Mouse (Mus musculus) cerebellum, adult 2 months (tissue): ENCODE measurements around the gene Egfl8. TPM values are rescaled to one million over a fixed set of nuclear protein-coding genes. Genes with fewer than 3 reads are reported as not detected.

Experiments used
- DNase-seq, 2 experiments: peaks; one replicate each; pipeline ENCODE4 v3.0.0; 2021
- H3K27ac ChIP-seq: fragments of 200-500 bp; 2 replicates; pipeline ENCODE4 v1.5.1; 2012; ENCODE audit warnings: low read length, control low read depth, inconsistent platforms; ENCODE audit not compliant: insufficient read depth
- H3K27me3 ChIP-seq: fragments of 200-500 bp; 2 replicates; pipeline ENCODE4 v1.6.1; 2012; ENCODE audit warnings: inconsistent platforms, mild to moderate bottlenecking, low read length, moderate library complexity; ENCODE audit not compliant: control insufficient read depth, insufficient read depth
- H3K4me1 ChIP-seq: fragments of 200-500 bp; 2 replicates; pipeline ENCODE4 v1.6.1; 2011; ENCODE audit warnings: low read length; ENCODE audit not compliant: control insufficient read depth, insufficient read depth
- H3K4me3 ChIP-seq: fragments of 200-500 bp; replicated peaks from 2 replicates; pipeline ENCODE3; 2011; ENCODE audit warnings: mild to moderate bottlenecking, low read depth, low read length, control low read depth; ENCODE audit not compliant: insufficient read depth
- CTCF ChIP-seq: fragments of 200-500 bp; IDR thresholded peaks from 2 replicates; pipeline ENCODE4 v1.5.1; 2011; ENCODE audit warnings: low read depth, mild to moderate bottlenecking, control low read depth, low read length, moderate library complexity, borderline replicate concordance; ENCODE audit not compliant: insufficient read depth
- POLR2A ChIP-seq: fragments of 200-500 bp; IDR thresholded peaks from 2 replicates; pipeline ENCODE4 v1.6.1; 2011; ENCODE audit warnings: low read length, control low read depth, borderline replicate concordance; ENCODE audit not compliant: insufficient read depth
- WGBS: fragments of 180-500 bp; shearing (Covaris S2); methylation state at CpG from one replicate; pipeline ENCODE4 v1.1.7; 2018; 5-methylcytosine and 5-hydroxymethylcytosine counted together
- polyA plus RNA-seq: library from polyadenylated mRNA; depleted of rRNA; stranded (reverse); fragments of >200 nt; gene quantifications from 2 replicates; pipeline ENCODE4 v1.2.3, GENCODE M21; 2012

The Egfl8 gene
- polyA plus RNA-seq, 1 experiment: 7.4 TPM

DNA sequence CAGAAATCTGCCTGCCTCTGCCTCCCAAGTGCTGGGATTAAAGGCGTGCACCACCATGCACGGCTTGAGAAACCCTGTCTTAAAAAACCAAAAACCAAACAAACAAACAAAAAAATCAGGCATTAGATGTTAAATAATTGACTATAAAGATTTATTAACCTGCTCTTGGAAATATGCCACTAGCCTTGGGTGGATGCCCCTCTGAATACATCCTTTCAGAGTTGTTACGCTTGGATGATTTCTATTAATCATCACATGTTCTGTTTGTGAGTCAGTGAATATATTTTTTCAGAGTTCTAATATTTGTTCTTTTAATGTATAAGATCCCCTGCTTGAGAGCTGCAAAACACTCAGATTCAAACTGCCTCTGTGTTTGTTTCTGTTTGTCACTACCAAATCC is 9.2 kb upstream of the Egfl8 start:
- Histone ChIP-seq H3K27ac (no peak overlapping the region), H3K4me1 (peaks cover 10% of the 10 kb centered on the region), H3K27me3 (no peaks in the 10 kb centered on the region), H3K4me3 (no peak overlapping the region)
- DNase-seq: no peak
- WGBS: 96% methylated on average over 3 of the region's 3 CpGs
- TF ChIP-seq CTCF (no peak), POLR2A (no peak)

DNA sequence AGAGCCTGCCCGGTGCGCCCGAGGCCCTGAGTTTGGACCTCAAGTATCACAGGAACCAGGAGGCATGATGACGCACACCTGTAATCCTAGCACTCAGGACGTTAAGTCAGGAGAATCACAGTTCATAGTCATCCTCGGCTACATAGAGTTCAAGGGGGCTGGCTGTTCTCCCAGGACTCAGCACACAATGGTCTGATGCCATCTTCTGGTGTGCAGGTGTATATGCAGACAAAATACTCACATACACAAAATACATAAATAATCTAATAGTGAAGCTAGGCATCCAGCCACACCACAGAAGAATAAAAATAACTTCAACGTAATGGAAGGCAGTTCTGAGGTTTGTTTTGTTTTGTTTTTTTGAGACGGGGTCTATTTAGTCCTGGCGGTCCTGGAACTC is 7.4 kb upstream of the Egfl8 start:
- no peak overlapping the region for H3K27ac ChIP-seq
- H3K27me3 ChIP-seq: no peaks in the 10 kb centered on the region
- no peak for TF ChIP-seq POLR2A
- 0 out of 2 replicates have a peak, but pooled peaks have one; percentile 13 for TF ChIP-seq CTCF
- no peak overlapping the region for H3K4me3 ChIP-seq
- peaks cover 10% of the 10 kb centered on the region for H3K4me1 ChIP-seq
- no peak for DNase-seq
- WGBS: 76% methylated on average over 9 of the region's 9 CpGs

DNA sequence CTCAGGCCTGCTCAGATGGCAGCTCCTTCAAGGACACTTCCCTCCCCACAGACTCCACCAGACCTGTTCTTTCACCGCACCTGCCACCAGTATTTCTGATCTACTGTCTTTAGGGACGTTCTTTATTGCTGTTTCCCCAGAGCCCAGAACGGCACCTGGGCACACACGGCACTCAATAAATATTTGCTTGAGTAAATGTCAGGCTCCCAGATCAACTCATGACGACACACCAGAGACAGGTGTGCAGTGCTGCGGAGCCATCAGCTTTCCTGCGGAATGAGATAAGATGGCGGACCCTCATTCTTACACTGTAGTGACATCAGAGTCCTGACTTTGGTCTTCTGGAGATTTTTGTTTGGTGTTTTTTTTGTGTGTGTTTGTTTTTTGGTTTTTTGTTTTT is 5.2 kb upstream of the Egfl8 start:
- Histone ChIP-seq H3K27ac (no peak overlapping the region), H3K4me3 (no peak overlapping the region), H3K4me1 (peaks cover 4% of the 10 kb centered on the region), H3K27me3 (no peaks in the 10 kb centered on the region)
- TF ChIP-seq POLR2A (no peak), CTCF (no peak)
- 92% methylated on average over 8 of the region's 8 CpGs for WGBS
- DNase-seq: no peak

DNA sequence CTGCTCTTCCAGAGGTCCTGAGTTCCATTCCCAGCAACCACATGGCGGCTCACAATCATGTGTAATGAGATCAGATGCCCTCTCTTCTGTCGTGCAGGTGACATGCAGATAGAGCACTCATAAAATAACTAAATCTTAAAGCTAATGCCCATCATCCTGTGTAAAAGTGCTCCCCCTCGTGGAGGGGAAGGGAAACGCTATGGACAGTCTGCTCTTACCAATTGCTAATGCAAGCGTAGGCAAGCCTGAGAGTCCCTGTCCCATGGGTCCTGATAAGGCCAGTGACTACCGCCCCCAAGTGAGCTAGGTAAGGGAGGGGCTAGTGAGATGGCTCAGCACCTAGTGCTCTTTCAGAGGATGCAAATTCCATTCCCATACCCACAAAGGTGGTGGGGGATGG is 3.2 kb upstream of the Egfl8 start:
- DNase-seq: peak; percentile 67 to 76
- peak; percentile 79 for TF ChIP-seq CTCF
- no peak for TF ChIP-seq POLR2A
- WGBS: 17% methylated on average over 6 of the region's 6 CpGs
- Histone ChIP-seq H3K27me3 (no peaks in the 10 kb centered on the region), H3K4me3 (no peak overlapping the region), H3K27ac (no peak overlapping the region), H3K4me1 (no peaks in the 10 kb centered on the region)

- peaks cover 15% of the 10 kb centered on the region for H3K4me1 ChIP-seq
- no peak overlapping the region for H3K4me3 ChIP-seq
- 70% methylated on average over 10 of the region's 10 CpGs for WGBS
- no peak for DNase-seq
- no peaks in the 10 kb centered on the region for H3K27me3 ChIP-seq
- TF ChIP-seq POLR2A (no peak), CTCF (no peak)
- no peak overlapping the region for H3K27ac ChIP-seq
These were observed 1.9 kb downstream of the Egfl8 start for GRCm38 (mm10) chr17:34613830-34614229.

- peaks cover 15% of the 10 kb centered on the region for H3K4me1 ChIP-seq
- no peak for TF ChIP-seq POLR2A
- no peak for TF ChIP-seq CTCF
- H3K4me3 ChIP-seq: no peak overlapping the region
- H3K27me3 ChIP-seq: no peaks in the 10 kb centered on the region
- 84% methylated on average over 11 of the region's 11 CpGs for WGBS
- no peak for DNase-seq
- no peak overlapping the region for H3K27ac ChIP-seq
These were observed 2.6 kb downstream of the Egfl8 start for GRCm38 (mm10) chr17:34613054-34613645.

DNA sequence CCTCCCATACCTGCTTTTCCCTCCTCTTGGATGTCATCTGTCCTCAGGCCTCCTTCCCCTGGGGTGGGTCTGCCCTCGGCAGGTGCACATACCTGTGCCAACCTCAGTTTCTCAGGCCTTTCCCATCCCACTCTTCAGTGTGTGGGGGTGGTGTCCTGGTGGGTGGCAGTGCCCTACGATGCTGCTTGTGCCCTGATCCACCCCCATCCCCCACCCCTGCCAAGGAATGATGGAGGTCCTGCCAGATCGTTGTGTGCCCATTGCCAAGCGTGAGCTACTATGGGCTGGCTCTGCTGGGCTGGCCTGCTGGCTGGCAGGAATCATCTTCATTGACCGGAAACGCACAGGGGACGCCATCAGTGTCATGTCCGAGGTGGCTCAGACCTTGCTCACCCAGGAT is 4.7 kb downstream of the Egfl8 start:
- no peak for DNase-seq
- Histone ChIP-seq H3K4me1 (peaks cover 23% of the 10 kb centered on the region), H3K27me3 (no peaks in the 10 kb centered on the region), H3K4me3 (no peak overlapping the region), H3K27ac (peak overlapping the region; percentile 23; the same call in 1 of the 2 replicates)
- 14% methylated on average over 8 of the region's 8 CpGs for WGBS
- TF ChIP-seq CTCF: no peak
- TF ChIP-seq POLR2A: no peak

- Histone ChIP-seq H3K4me3 (no peak overlapping the region), H3K27me3 (no peaks in the 10 kb centered on the region), H3K27ac (no peak overlapping the region), H3K4me1 (peaks cover 23% of the 10 kb centered on the region)
- no peak for TF ChIP-seq POLR2A
- no peak for TF ChIP-seq CTCF
- 22% methylated on average over 7 of the region's 7 CpGs for WGBS
- DNase-seq: no peak
These were observed 7.8 kb downstream of the Egfl8 start for GRCm38 (mm10) chr17:34607997-34608396.
